Mouse (Mus musculus): ENCODE results near the gene Cacna2d3. TPM values are rescaled to one million over a fixed set of nuclear protein-coding genes. Genes with fewer than 3 reads are reported as not detected.

Cacna2d3 gene
- polyA plus RNA-seq, 1 experiment from 2014 or later, result 0.99 TPM

DNA sequence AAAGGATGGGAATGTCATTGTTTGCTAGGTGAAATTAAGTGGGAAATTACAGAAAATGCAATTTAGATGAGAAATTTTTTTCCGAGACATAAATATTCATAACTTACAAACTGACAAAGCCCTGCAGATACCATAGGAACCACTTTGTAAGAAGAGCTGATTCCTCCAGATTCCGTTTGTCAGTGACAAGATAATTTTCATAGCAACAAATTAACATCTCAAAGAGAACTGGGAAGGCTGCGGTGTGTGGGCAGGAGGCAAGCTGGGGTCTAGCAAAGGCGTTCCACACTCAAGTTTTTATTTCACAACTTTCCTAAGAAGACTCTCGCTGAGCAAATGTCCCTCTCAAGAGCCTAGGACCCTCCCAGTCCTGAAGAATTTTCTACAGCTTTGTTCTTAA is 71.1 kb downstream of the Cacna2d3 start:
- Histone ChIP-seq H3K4me2 (replicated peaks; ENCODE audit: low read depth) (no peak overlapping the region), H3K27ac (ENCODE audit: low read depth, low read length) (no peak overlapping the region), H3K9me3 (ENCODE audit: control insufficient read depth) (no peaks in the 10 kb centered on the region), H3K36me3 (ENCODE audit: control insufficient read depth, insufficient read depth) (no peaks in the 10 kb centered on the region), H3K9ac (ENCODE audit: low read depth, low read length) (no peak overlapping the region), H3K4me3 (ENCODE audit: low read depth, low read length) (no peak overlapping the region), H3K4me1 (replicated peaks; ENCODE audit: control insufficient read depth, insufficient read depth, low read length) (no peaks in the 10 kb centered on the region), H3K27me3 (replicated peaks; ENCODE audit: control insufficient read depth, insufficient read depth, low read length) (no peaks in the 10 kb centered on the region)
- TF ChIP-seq CTCF (IDR thresholded peaks at IDR 0.05; ENCODE audit: low read depth), result no peak
- whole genome bisulfite sequencing, result 73% methylated on average over 5 of the region's 5 CpGs
- no peak for ATAC-seq

DNA sequence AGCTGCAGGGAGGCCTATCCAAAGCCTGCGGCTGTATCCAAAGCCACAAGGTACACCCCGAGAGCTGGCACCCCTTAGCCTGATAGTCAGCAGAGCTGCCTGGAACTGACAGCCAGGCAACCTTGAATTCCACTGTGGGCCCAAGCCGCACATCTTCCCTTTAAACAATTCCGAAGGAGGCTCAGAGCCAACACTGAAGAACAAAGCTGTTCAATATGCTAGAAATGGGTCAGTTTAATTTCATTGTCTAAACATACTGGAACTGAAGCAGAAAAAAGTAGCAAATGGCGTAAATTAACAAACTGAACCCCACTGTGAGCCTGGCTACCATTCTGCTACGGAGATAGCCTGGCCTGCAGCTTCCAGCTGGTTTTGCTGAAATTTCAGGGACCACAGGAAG is 72.9 kb downstream of the Cacna2d3 start:
- no peak overlapping the region for H3K4me2 ChIP-seq (replicated peaks; ENCODE audit: low read depth)
- no peak for ATAC-seq
- no peaks in the 10 kb centered on the region for H3K4me1 ChIP-seq (replicated peaks; ENCODE audit: control insufficient read depth, insufficient read depth, low read length)
- H3K9ac ChIP-seq (ENCODE audit: low read depth, low read length), result no peak overlapping the region
- no peaks in the 10 kb centered on the region for H3K9me3 ChIP-seq (ENCODE audit: control insufficient read depth)
- WGBS, result 75% methylated on average over 6 of the region's 6 CpGs
- no peaks in the 10 kb centered on the region for H3K36me3 ChIP-seq (ENCODE audit: control insufficient read depth, insufficient read depth)
- H3K4me3 ChIP-seq (ENCODE audit: low read depth, low read length), result no peak overlapping the region
- no peaks in the 10 kb centered on the region for H3K27me3 ChIP-seq (replicated peaks; ENCODE audit: control insufficient read depth, insufficient read depth, low read length)
- no peak overlapping the region for H3K27ac ChIP-seq (ENCODE audit: low read depth, low read length)
- TF ChIP-seq CTCF (IDR thresholded peaks at IDR 0.05; ENCODE audit: low read depth), result no peak

DNA sequence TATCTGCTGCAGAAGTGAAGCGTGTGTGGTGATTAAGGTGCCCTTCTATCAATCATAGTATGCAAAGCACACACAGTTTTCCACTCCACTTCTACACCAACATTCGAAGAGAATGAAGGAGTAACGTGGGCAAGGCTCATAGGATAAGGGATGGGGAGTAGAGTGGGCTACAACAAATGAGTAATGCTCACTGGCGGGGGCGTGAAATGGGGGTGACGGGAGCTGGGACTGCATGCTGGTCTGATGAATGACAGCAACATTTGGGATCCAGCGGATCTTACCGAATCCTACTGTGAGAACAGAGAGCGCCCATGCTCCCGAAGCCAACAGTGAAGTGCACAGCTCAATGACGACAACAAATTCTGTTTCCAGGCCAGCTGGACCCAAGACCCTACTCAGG is 76.2 kb downstream of the Cacna2d3 start:
- Histone ChIP-seq H3K4me3 (ENCODE audit: low read depth, low read length) (no peak overlapping the region), H3K27me3 (replicated peaks; ENCODE audit: control insufficient read depth, insufficient read depth, low read length) (no peaks in the 10 kb centered on the region), H3K27ac (ENCODE audit: low read depth, low read length) (no peak overlapping the region), H3K36me3 (ENCODE audit: control insufficient read depth, insufficient read depth) (no peaks in the 10 kb centered on the region), H3K9me3 (ENCODE audit: control insufficient read depth) (no peaks in the 10 kb centered on the region), H3K4me1 (replicated peaks; ENCODE audit: control insufficient read depth, insufficient read depth, low read length) (no peaks in the 10 kb centered on the region), H3K4me2 (replicated peaks; ENCODE audit: low read depth) (no peak overlapping the region), H3K9ac (ENCODE audit: low read depth, low read length) (no peak overlapping the region)
- 73% methylated on average over 11 of the region's 11 CpGs for WGBS
- ATAC-seq, result no peak
- no peak for TF ChIP-seq CTCF (IDR thresholded peaks at IDR 0.05; ENCODE audit: low read depth)

DNA sequence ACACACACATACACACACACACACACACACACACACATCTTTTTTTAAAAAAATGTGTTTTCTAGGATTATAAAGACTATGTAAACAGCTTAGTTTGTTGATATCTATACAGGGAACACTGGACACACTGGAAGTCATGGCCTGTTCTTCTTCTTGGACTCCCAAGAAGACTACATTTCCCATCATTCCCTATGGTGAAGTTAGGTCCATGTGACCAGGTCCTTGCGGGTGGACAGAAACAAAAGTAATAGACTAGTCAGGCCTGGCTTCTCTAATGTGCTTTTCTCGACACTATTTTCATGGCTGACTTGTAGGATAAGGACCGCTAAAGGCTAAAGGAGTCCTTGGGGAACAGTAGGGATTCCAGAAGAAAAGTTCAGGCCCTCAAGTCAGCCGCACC is 78.4 kb downstream of the Cacna2d3 start:
- H3K4me1 ChIP-seq (replicated peaks; ENCODE audit: control insufficient read depth, insufficient read depth, low read length), result no peaks in the 10 kb centered on the region
- no peak for TF ChIP-seq CTCF (IDR thresholded peaks at IDR 0.05; ENCODE audit: low read depth)

DNA sequence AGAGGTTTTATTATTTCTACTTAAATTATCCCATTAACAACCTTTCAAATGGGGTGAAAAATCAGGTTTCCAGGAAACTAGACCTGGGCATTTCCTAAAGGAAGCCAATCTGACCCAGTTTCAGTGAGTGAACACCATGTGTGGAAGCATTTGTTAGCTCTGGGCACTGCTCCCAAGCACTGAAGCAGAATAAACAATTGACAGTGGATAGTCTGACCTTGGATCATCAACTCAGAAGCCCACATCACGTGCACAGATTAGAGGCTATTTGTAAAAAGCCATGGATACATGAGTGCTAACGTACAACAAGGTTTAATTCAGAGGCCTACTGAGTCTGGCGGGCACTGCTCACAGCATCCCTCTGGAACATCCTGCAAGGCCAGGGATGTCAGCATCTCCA is 82.4 kb downstream of the Cacna2d3 start:
- Histone ChIP-seq H3K27ac (ENCODE audit: low read depth, low read length) (no peak overlapping the region), H3K36me3 (ENCODE audit: control insufficient read depth, insufficient read depth) (no peaks in the 10 kb centered on the region), H3K4me2 (replicated peaks; ENCODE audit: low read depth) (no peak overlapping the region), H3K27me3 (replicated peaks; ENCODE audit: control insufficient read depth, insufficient read depth, low read length) (no peaks in the 10 kb centered on the region), H3K4me1 (replicated peaks; ENCODE audit: control insufficient read depth, insufficient read depth, low read length) (no peaks in the 10 kb centered on the region), H3K4me3 (ENCODE audit: low read depth, low read length) (no peak overlapping the region), H3K9ac (ENCODE audit: low read depth, low read length) (no peak overlapping the region), H3K9me3 (ENCODE audit: control insufficient read depth) (no peaks in the 10 kb centered on the region)
- no peak for TF ChIP-seq CTCF (IDR thresholded peaks at IDR 0.05; ENCODE audit: low read depth)
- 55% methylated on average over 3 of the region's 3 CpGs for WGBS
- no peak for ATAC-seq

More for the DNA sequence above, 78.4 kb downstream of the Cacna2d3 start:
- no peak for ATAC-seq
- no peak overlapping the region for H3K4me2 ChIP-seq (replicated peaks; ENCODE audit: low read depth)
- no peak overlapping the region for H3K27ac ChIP-seq (ENCODE audit: low read depth, low read length)
- H3K9ac ChIP-seq (ENCODE audit: low read depth, low read length), result no peak overlapping the region
- no peak overlapping the region for H3K4me3 ChIP-seq (ENCODE audit: low read depth, low read length)
- no peaks in the 10 kb centered on the region for H3K9me3 ChIP-seq (ENCODE audit: control insufficient read depth)
- H3K27me3 ChIP-seq (replicated peaks; ENCODE audit: control insufficient read depth, insufficient read depth, low read length), result no peaks in the 10 kb centered on the region
- 82% methylated on average over 4 of the region's 4 CpGs for WGBS
- no peaks in the 10 kb centered on the region for H3K36me3 ChIP-seq (ENCODE audit: control insufficient read depth, insufficient read depth)

DNA sequence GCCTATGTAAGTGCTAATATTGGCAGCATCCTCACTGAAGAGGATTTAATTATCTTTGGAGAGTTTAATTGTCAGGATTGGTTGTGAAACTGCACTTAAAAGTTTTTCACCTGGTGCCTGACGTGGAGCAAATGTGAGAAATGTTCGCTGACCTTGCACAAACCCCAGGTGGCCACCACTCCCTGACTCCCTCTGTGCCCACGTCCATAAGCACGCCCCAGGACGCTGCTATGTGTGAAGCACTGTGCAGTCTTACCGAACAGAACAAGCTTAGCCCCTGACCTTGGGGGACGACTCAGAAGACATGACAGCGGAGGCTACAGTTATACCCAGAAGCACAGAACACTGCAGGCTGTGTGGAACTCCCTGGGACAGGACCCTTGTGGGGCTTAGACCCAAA is 93.5 kb downstream of the Cacna2d3 start:
- Histone ChIP-seq H3K36me3 (ENCODE audit: control insufficient read depth, insufficient read depth) (no peaks in the 10 kb centered on the region), H3K4me2 (replicated peaks; ENCODE audit: low read depth) (no peak overlapping the region), H3K9me3 (ENCODE audit: control insufficient read depth) (no peaks in the 10 kb centered on the region), H3K27ac (ENCODE audit: low read depth, low read length) (no peak overlapping the region), H3K4me1 (replicated peaks; ENCODE audit: control insufficient read depth, insufficient read depth, low read length) (no peaks in the 10 kb centered on the region), H3K9ac (ENCODE audit: low read depth, low read length) (no peak overlapping the region), H3K4me3 (ENCODE audit: low read depth, low read length) (no peak overlapping the region), H3K27me3 (replicated peaks; ENCODE audit: control insufficient read depth, insufficient read depth, low read length) (no peaks in the 10 kb centered on the region)
- no peak for ATAC-seq
- 70% methylated on average over 8 of the region's 8 CpGs for WGBS
- TF ChIP-seq CTCF (IDR thresholded peaks at IDR 0.05; ENCODE audit: low read depth), result no peak

DNA sequence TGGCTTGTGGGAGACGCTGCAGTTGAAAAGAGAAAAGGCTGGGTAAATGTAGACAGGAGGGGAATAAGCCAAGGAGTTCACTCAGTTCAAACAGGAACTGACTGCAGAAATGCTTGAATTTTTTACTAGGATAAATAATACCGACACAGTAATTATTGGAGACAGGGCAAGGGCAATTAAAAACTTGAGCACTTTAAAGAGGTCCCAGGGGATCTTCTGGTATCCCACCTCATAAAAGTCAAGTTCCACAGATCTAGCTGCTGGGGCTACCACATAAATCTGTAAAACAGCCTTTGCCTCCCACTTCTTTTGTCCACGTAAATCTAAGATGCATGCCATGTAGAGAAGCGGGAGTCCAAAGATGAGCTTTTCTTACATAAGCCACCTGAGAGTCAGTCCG is 109.2 kb downstream of the Cacna2d3 start:
- WGBS, result 76% methylated on average over 5 of the region's 5 CpGs
- no peak overlapping the region for H3K4me2 ChIP-seq (replicated peaks; ENCODE audit: low read depth)
- no peak overlapping the region for H3K4me3 ChIP-seq (ENCODE audit: low read depth, low read length)
- H3K9me3 ChIP-seq (ENCODE audit: control insufficient read depth), result no peaks in the 10 kb centered on the region
- ATAC-seq, result no peak
- H3K36me3 ChIP-seq (ENCODE audit: control insufficient read depth, insufficient read depth), result no peaks in the 10 kb centered on the region
- no peaks in the 10 kb centered on the region for H3K4me1 ChIP-seq (replicated peaks; ENCODE audit: control insufficient read depth, insufficient read depth, low read length)
- no peaks in the 10 kb centered on the region for H3K27me3 ChIP-seq (replicated peaks; ENCODE audit: control insufficient read depth, insufficient read depth, low read length)
- TF ChIP-seq CTCF (IDR thresholded peaks at IDR 0.05; ENCODE audit: low read depth), result no peak
- H3K27ac ChIP-seq (ENCODE audit: low read depth, low read length), result no peak overlapping the region
- H3K9ac ChIP-seq (ENCODE audit: low read depth, low read length), result no peak overlapping the region
